Mouse (Mus musculus) MEL (cell line): ENCODE data around the gene Zfp775.

Source experiments
- CHD2 ChIP-seq: IDR thresholded peaks from 2 replicates; pipeline ENCODE4 v1.6.1; 2011; ENCODE audit warnings: low read length, improper control_type of control experiment
- MAFK ChIP-seq: IDR thresholded peaks from 2 replicates; pipeline ENCODE4 v1.6.1; 2011; ENCODE audit warnings: low read depth, mild to moderate bottlenecking, low read length, improper control_type of control experiment, borderline replicate concordance
- MYC ChIP-seq: IDR thresholded peaks from 2 replicates; pipeline ENCODE4 v1.6.1; 2011; ENCODE audit warnings: low read depth, mild to moderate bottlenecking, low read length, improper control_type of control experiment, moderate library complexity

DNA sequence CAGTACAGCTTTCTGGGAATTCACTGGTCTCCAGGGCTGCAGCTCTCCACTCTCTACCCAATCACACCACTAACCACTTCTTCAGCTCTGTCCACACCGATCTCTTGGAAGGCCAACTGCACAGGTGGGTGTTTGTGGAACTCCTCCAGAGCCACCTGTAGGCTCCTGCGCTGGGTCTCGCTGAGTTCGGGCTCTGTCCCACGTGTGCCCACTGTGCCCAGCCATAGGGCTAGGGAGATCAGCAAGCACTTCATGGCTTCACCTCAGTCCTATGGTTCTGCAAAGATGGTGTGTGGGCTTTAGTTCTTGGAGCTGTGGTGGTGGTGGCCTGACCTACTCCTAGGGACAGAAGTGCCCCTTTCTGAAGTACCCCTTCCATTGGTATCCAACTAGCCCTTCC is 29.8 kb upstream of the Zfp775 start:
- TF ChIP-seq MAFK, result no peak
- no peak for TF ChIP-seq MYC
- no peak for TF ChIP-seq CHD2
